In the genomic region with DNA sequence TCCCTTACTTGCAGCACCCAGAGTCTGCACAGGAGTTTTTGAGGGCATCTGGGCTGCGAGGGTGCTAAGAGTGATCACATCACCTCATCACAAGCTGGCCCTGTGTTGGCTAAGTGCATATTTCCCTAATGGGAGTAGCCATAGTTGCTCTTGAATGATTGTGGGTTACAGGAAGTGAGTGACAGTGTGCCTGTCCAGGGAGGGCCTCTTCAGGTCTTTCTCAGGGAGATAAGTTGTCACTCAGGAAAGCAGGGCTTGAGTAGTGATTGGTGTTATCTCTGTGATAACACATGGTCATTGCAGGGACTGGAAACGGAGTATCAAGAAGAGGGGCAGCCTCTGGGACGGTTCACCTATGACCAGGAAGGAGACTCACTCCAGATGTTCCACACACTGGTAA, we compare ENCODE assay signal across 19 mouse cellular contexts. TPM values are rescaled to one million over a fixed set of nuclear protein-coding genes. Genes with fewer than 3 reads are reported as not detected.
DNase-seq lines count a peak whose midpoint lies in the region; ATAC-seq and TF ChIP-seq lines count a peak whose summit lies in the region.
"Had no signal": no experiment of that assay in that cellular context is flagged by ENCODE, and none has a peak within 500 bp of the region (broad histone marks: within the 10 kb centered on the region; RNA-seq: fewer than 3 reads in every experiment).

No protein-coding gene starts in this region.

- H3K4me3 ChIP-seq in liver, embryonic 11.5 days (ENCODE audit: low read depth, low read length), result no peak overlapping the region
- H3K4me3 ChIP-seq in liver, embryonic 13.5 days (replicated peaks), result no peak overlapping the region
- no peak overlapping the region for H3K4me3 ChIP-seq in stomach, postnatal 0 days (ENCODE audit: low read depth, low read length)
- H3K4me3 ChIP-seq: embryonic facial prominence, embryonic 10.5 days; gastrocnemius, adult 2 months; heart, embryonic 13.5 days; hindbrain, embryonic 13.5 days had no signal

- peaks cover 18% of the 10 kb centered on the region for H3K4me1 ChIP-seq in liver, embryonic 11.5 days (replicated peaks; ENCODE audit: control insufficient read depth, insufficient read depth, low read length)
- H3K4me1 ChIP-seq in liver, embryonic 13.5 days (replicated peaks), result peaks cover 31% of the 10 kb centered on the region
- 0 out of 2 replicates have a peak, but pooled peaks cover 2% of the 10 kb centered on the region for H3K4me1 ChIP-seq in stomach, postnatal 0 days (replicated peaks; ENCODE audit: control insufficient read depth, insufficient read depth)

- no peak overlapping the region for H3K4me2 ChIP-seq in liver, embryonic 11.5 days
- no peak overlapping the region for H3K4me2 ChIP-seq in liver, embryonic 13.5 days
- H3K4me2 ChIP-seq in stomach, postnatal 0 days (replicated peaks; ENCODE audit: low read depth), result no peak overlapping the region
- H3K4me2 ChIP-seq: heart, embryonic 13.5 days; hindbrain, embryonic 13.5 days had no signal

- H3K9ac ChIP-seq in liver, embryonic 11.5 days (ENCODE audit: low read depth, low read length), result no peak overlapping the region
- H3K9ac ChIP-seq in liver, embryonic 13.5 days, result no peak overlapping the region
- no peak overlapping the region for H3K9ac ChIP-seq in stomach, postnatal 0 days (ENCODE audit: low read length)
- H3K9ac ChIP-seq: heart, embryonic 13.5 days had no signal

- no peak for TF ChIP-seq EP300 in stomach, postnatal 0 days (optimal IDR thresholded peaks at IDR 0.05)

- H3K27ac ChIP-seq in liver, embryonic 11.5 days (ENCODE audit: low read depth, low read length), result 0 out of 2 replicates have a peak overlapping the region, but pooled peaks have one; percentile 26
- no peak overlapping the region for H3K27ac ChIP-seq in liver, embryonic 13.5 days
- H3K27ac ChIP-seq in stomach, postnatal 0 days (replicated peaks), result no peak overlapping the region
- H3K27ac ChIP-seq: embryonic facial prominence, embryonic 10.5 days; gastrocnemius, adult 2 months; heart, embryonic 13.5 days; hindbrain, embryonic 13.5 days; hindbrain, postnatal 0 days had no signal

- ATAC-seq in liver, embryonic 11.5 days (replicated peaks; ENCODE audit: low FRiP score), result no peak
- no peak for ATAC-seq in liver, embryonic 13.5 days (ENCODE audit: low read depth)
- no peak for ATAC-seq in stomach, postnatal 0 days (ENCODE audit: low FRiP score, low TSS enrichment)
- ATAC-seq: forebrain, embryonic 14.5 days; hindbrain, postnatal 0 days had no signal

- peaks cover 44% of the 10 kb centered on the region for H3K36me3 ChIP-seq in liver, embryonic 11.5 days (ENCODE audit: control insufficient read depth, insufficient read depth, low read length)
- peaks cover 80% of the 10 kb centered on the region for H3K36me3 ChIP-seq in liver, embryonic 13.5 days
- H3K36me3 ChIP-seq in stomach, postnatal 0 days (ENCODE audit: control insufficient read depth, insufficient read depth, low read length), result peaks cover 39% of the 10 kb centered on the region

- TF ChIP-seq CTCF in stomach, postnatal 0 days (IDR thresholded peaks at IDR 0.05; ENCODE audit: low read depth), result no peak

- no peaks in the 10 kb centered on the region for H3K27me3 ChIP-seq in liver, embryonic 11.5 days (replicated peaks; ENCODE audit: control insufficient read depth, insufficient read depth, low read length)
- no peaks in the 10 kb centered on the region for H3K27me3 ChIP-seq in liver, embryonic 13.5 days
- no peaks in the 10 kb centered on the region for H3K27me3 ChIP-seq in stomach, postnatal 0 days (ENCODE audit: control insufficient read depth, insufficient read depth, low read length)
- H3K27me3 ChIP-seq: CH12.LX; heart, embryonic 13.5 days; hindbrain, embryonic 13.5 days had no signal

- no peaks in the 10 kb centered on the region for H3K9me3 ChIP-seq in liver, embryonic 11.5 days (ENCODE audit: control insufficient read depth, low read length)
- no peaks in the 10 kb centered on the region for H3K9me3 ChIP-seq in liver, embryonic 13.5 days (replicated peaks)
- no peaks in the 10 kb centered on the region for H3K9me3 ChIP-seq in stomach, postnatal 0 days (ENCODE audit: control insufficient read depth, low read length)
- H3K9me3 ChIP-seq: embryonic facial prominence, embryonic 10.5 days; heart, embryonic 13.5 days; hindbrain, embryonic 13.5 days had no signal

- 51% methylated on average over 3 of the region's 3 CpGs for WGBS in liver, embryonic 11.5 days
- 21% methylated on average over 3 of the region's 3 CpGs for WGBS in liver, embryonic 13.5 days (ENCODE audit: insufficient replicate concordance)
- 79% methylated on average over 3 of the region's 3 CpGs for WGBS in stomach, postnatal 0 days

- no peak for DNase-seq in liver, embryonic 11.5 days (ENCODE audit: low spot score)
- DNase-seq in liver (no peak), MEL-GATA-1-ER (ENCODE audit: extremely low read depth, low read depth) (peak; percentile 4)
- peak; percentile 24 for DNase-seq in liver, embryonic 13.5 days
- no peak for DNase-seq in cerebellum, adult 9-11 months
- no peak for DNase-seq in stomach, postnatal 0 days (ENCODE audit: low spot score)
- DNase-seq: adrenal gland, postnatal 10 days; cerebellum, adult 18-20 months; cerebellum, postnatal 10 days; gastrocnemius, adult 2 months; gastrocnemius, postnatal 25 days; heart, adult 11 months; heart, postnatal 10 days had no signal

RNA-seq across cellular contexts. Expression of a gene that starts 4.4 kb away (rescaled TPM):
- 208 and 209 TPM in 2 replicates for polyA plus RNA-seq in liver, embryonic 11.5 days (2014; fragmentation: Nextera tagmentation; extraction: Ambion mirVana)
- polyA plus RNA-seq in liver, embryonic 13.5 days (2015; fragmentation: Nextera tagmentation; extraction: Ambion mirVana), result 135 and 141 TPM in 2 replicates
- polyA plus RNA-seq in stomach, postnatal 0 days (2015; fragmentation: Nextera tagmentation; extraction: Ambion mirVana), result 132 and 133 TPM in 2 replicates

RNA-seq across cellular contexts. Expression of a gene that starts 47.3 kb away (rescaled TPM):
- 46.0 and 50.4 TPM in 2 replicates for polyA plus RNA-seq in liver, embryonic 11.5 days (2014; fragmentation: Nextera tagmentation; extraction: Ambion mirVana)
- 20.9 and 23.7 TPM in 2 replicates for polyA plus RNA-seq in liver, embryonic 13.5 days (2015; fragmentation: Nextera tagmentation; extraction: Ambion mirVana)
- polyA plus RNA-seq in stomach, postnatal 0 days (2015; fragmentation: Nextera tagmentation; extraction: Ambion mirVana), result 24.0 TPM in 2 replicates

Comparison
In these comparisons a context has a peak if more than half of its experiments do, and no peak if none do; other contexts are left out.
1. DNase-seq: peak in MEL-GATA-1-ER (single experiment) and liver, embryonic 13.5 days (single experiment); none in liver, embryonic 11.5 days (single experiment), liver (single experiment), cerebellum, adult 9-11 months (single experiment) and stomach, postnatal 0 days (single experiment).